Mouse (Mus musculus) heart, adult 18-20 months (tissue): ENCODE data around the gene Brpf3. TPM values are rescaled to one million over a fixed set of nuclear protein-coding genes. Genes with fewer than 3 reads are reported as not detected.
A peak's percentile ranks its signal among the peaks of the same experiment; 100 is the strongest.
"Not testable (repeated sequence)": the region's sequence is repeated elsewhere in the genome, so short reads cannot be mapped to it uniquely, and the experiment has no call there.

Experiments
- DNase-seq, 2 experiments: peaks; one replicate each; pipeline ENCODE4 v3.0.0; 2021 to 2022; ENCODE audit warnings: mixed read lengths in 1 of 2
- total RNA-seq, 2 experiments: library from RNA; stranded (reverse); gene quantifications; 2 replicates each; pipeline ENCODE4 v1.2.3; 2021

Brpf3 gene
- total RNA-seq, 2 experiments from 2014 or later: 14.8 to 19.6 TPM

- DNase-seq: no peak
These were observed 28.2 kb downstream of the Brpf3 start for GRCm38 (mm10) chr17:28829120-28829519.

DNA sequence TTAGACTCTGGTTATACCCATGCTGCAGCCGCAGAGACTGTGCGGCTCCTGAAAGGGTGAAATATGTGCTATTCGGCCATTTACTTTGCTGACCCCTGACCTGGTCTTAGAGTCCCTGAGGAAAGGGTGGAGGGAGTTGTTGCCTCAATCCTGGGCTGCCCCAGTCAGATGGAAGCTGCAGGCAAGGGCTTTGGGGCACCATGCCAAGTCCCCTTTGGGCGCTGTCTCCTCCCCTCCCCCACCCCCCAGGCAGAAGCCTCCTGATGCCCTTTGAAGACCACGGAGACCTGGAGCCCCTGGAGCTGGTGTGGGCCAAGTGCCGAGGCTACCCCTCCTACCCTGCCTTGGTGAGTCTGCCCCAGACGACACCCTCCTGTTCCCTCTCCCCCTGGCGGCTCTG is 30.2 kb downstream of the Brpf3 start:
- peak; percentile 17 to 26 for DNase-seq

- DNase-seq: no peak
These were observed 31.1 kb downstream of the Brpf3 start for GRCm38 (mm10) chr17:28832040-28832439.

GRCm38 (mm10) chr17:28832875-28833274 is 32.0 kb downstream of the Brpf3 start:
- DNase-seq: no peak

DNA sequence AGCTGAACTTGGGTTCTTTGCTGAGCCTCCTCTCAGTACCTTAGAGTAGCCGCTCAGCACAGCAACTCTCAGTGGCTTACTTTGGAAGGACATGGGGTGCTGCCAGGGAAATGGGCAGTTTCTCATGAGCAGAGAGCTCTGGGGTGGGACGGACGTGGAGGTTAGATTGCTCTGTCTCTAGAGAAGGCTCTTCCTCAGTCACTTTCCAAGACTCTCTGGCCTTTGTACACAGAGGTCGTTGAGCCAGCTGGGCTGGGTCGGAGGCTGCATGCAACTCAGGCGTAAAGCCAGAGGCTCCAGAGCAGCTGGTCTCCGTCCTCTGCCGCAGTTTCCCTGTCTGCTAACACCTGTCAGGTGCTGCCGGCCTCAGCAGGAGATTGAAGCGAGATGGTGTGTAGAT is 33.8 kb downstream of the Brpf3 start:
- DNase-seq: peak; percentile 30 to 52

- no peak for DNase-seq
These were observed 37.0 kb downstream of the Brpf3 start for GRCm38 (mm10) chr17:28837840-28838239.

GRCm38 (mm10) chr17:28841947-28842346 is 41.1 kb downstream of the Brpf3 start:
- not testable (repeated sequence) for DNase-seq

DNA sequence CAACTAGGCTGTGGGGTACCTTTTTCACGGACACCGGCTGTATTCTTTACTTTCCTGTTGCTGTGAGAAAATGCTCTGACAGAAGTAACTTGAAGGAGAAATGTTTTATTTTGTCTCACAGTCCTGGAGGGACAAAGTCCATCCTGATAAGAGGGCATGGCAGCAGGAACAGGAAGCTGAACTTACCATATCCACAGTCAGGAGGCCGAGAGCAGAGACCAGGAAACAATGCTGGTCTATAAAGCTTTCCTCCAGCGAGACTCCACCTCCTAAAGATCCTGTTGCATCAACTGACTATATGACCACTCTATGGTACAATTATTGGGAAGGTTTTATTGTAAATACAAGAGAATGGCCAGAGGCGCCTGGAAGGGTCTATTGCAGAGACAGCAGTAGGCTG is 42.8 kb downstream of the Brpf3 start:
- no peak for DNase-seq

GRCm38 (mm10) chr17:28846974-28847617 is 46.2 kb downstream of the Brpf3 start:
- DNase-seq: no peak

- DNase-seq: no peak
These were observed 49.6 kb downstream of the Brpf3 start for GRCm38 (mm10) chr17:28850511-28850910.

- no peak for DNase-seq
These were observed 53.5 kb downstream of the Brpf3 start for GRCm38 (mm10) chr17:28854377-28854776.

- DNase-seq: peak; percentile 16 to 26
These were observed 54.4 kb downstream of the Brpf3 start for GRCm38 (mm10) chr17:28855166-28855885.

GRCm38 (mm10) chr17:28856030-28856429 is 55.1 kb downstream of the Brpf3 start:
- no peak for DNase-seq

DNA sequence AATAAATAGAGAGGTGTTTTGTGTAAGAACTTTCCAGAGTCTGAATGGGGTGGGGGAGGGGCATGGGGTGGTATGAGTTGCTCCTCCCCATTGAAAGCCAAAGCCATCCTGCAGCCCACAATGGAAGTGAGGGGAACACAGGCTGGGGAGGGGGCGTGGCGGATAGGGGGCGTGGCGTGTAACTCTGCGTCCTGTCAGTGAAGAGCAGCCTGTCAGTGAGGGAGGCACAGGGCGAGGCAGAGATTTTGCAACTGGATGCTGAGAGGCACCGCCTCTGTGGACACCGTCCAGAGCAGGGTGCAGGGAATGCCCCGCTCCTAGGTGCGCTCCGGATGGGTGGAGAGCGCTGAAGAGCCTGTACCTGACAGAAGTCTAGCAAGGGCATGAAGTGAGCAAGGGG is 57.3 kb downstream of the Brpf3 start, which contains the start of gene Pnpla1:
Gene Pnpla1 (plus strand): TSS at position 207 of the 400 bp plus-strand sequence.
- no peak for DNase-seq

- DNase-seq: no peak
These were observed 63.0 kb downstream of the Brpf3 start for GRCm38 (mm10) chr17:28863926-28864325.

- no peak for DNase-seq
These were observed 63.6 kb downstream of the Brpf3 start for GRCm38 (mm10) chr17:28864464-28864863.

DNA sequence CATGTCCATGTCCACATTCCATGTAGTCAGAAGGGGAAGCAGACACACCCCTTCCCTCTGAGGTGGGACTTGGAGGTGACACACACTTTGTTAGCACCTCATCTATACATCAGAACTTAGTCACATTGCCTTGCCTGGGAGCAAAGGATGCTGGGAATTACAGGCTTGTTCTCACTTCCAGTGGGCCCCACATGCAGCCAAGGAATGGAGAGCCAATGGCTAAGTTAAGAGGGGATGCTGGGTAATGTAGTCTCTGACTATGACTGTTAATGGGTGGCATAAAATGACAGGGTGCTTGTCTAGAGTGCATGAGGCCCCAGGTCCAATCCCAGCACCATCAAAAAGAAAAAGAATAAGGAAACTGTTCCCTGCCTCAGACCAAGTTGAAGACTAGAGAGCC is 66.0 kb downstream of the Brpf3 start:
- DNase-seq: no peak

DNA sequence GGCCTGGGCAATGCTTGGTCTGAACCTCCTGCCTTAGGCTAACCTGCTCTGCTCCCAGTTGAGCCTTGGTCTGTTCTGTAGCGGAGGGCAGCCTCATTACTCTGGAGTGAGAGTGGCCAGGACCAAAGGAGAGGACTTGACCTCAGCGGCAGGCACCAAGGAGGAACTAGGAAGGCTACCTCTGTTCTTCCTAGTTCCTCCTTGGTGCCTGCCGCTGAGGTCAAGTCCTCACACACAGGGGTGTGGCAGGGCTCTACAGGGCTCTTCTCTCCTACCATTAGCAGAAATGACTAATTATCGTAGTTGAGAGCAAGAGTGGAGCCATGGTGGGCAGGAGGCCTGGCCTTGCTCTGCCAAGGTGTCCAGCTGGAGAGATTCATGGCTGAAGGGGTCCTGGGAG is 66.5 kb downstream of the Brpf3 start:
- no peak for DNase-seq

DNA sequence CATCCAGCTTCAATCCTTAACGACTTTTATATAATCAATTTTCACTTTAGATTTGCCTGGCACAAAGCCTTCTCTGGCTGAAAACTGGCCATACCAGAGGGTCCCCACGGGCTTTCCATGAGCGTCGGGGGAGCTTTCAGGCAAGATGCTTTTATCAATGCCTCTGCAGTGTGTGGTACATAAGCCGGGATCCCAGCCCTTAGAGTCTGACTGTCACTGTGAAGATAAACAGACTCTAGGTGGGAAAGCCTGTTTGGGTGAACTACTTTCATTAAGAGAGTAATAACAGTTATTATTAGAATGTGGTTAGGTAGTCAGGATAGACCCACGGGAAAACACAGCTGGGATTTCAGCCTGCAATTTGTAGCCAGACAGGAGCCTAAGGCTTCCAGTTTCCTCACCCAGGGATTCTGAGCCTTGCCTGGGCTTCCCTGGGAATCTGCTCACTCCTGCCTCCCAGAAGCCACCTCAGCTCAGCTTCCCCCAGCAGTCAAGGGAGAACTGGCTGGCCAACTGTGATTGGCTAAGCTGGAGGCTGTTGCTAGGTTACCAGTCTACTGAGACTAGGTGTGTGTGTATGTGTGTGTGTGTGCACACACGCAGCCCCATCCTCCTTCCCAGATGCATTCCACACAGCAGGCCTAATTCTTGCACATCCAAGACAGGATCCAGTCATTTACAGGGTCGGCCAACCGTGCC is 68.7 kb downstream of the Brpf3 start:
- DNase-seq: no peak

- DNase-seq: no peak
These were observed 69.5 kb downstream of the Brpf3 start for GRCm38 (mm10) chr17:28870435-28870834.

- DNase-seq: no peak
These were observed 70.9 kb downstream of the Brpf3 start for GRCm38 (mm10) chr17:28871831-28872230.

DNA sequence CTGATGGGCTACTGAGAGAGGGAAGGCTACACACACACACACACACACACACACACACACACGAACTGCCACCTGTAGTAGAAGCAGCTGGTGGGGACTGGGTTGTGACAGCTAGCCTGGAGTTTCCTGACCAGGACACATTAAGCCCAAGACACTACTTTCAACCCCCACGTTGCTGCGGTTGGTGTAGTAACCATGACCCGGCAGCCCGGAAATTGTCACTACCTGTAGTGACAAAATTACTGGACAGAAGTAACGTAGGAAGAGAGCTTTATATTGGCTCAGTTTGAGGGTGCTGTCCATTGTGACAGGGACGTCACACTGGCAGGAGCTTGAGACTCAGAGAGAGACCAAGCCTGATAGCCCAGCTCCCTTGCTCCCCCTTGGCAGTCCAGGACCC is 71.4 kb downstream of the Brpf3 start:
- DNase-seq: no peak

GRCm38 (mm10) chr17:28874216-28874615 is 73.3 kb downstream of the Brpf3 start:
- DNase-seq: no peak
